In genomic region chr14:73384546-73384912, GRCm38 (mm10) we compare ENCODE assay signal across 8 mouse cellular contexts. TPM values are rescaled to one million over a fixed set of nuclear protein-coding genes. Genes with fewer than 3 reads are reported as not detected.
DNase-seq lines count a peak whose midpoint lies in the region; ATAC-seq and TF ChIP-seq lines count a peak whose summit lies in the region.

No protein-coding gene starts in this region.

- DNase-seq in liver, adult 2 months (ENCODE audit: extremely low read depth, low read depth, low spot score) = peak; percentile 76
- DNase-seq in liver = no peak
- no peak for DNase-seq in ovary, adult 18-20 months (ENCODE audit: low spot score)
- DNase-seq in spleen, adult 18-20 months = no peak

- H3K27ac ChIP-seq in liver, adult 2 months (replicated peaks; ENCODE audit: insufficient read depth, low read depth, low read length) = peak overlapping the region; percentile 98
- peak overlapping the region; percentile 96 to 99 for H3K27ac ChIP-seq in heart, embryonic 14.5 days (replicated peaks in 1 of 2; ENCODE audit: control insufficient read depth in 1 of 2, insufficient read depth in 1 of 2, low read depth in 2 of 2, low read length in 2 of 2)
- peak overlapping the region; percentile 95 for H3K27ac ChIP-seq in liver, embryonic 15.5 days (replicated peaks)
- peak overlapping the region; percentile 97 for H3K27ac ChIP-seq in neural tube, embryonic 15.5 days (replicated peaks)

- ATAC-seq in activated CD4-positive, CD25-positive, alpha-beta regulatory T cell, adult 4 months = peak; percentile 61
- no peak for ATAC-seq in heart, embryonic 14.5 days (ENCODE audit: insufficient number of reproducible peaks, insufficient read depth, low FRiP score, low read depth)
- ATAC-seq in liver, embryonic 15.5 days (ENCODE audit: insufficient read depth) = peak; percentile 40
- peak; percentile 60; the same call in 1 of the 2 replicates for ATAC-seq in neural tube, embryonic 15.5 days (ENCODE audit: low FRiP score)

- peaks cover 12% of the 10 kb centered on the region for H3K36me3 ChIP-seq in liver, adult 2 months (ENCODE audit: control insufficient read depth, insufficient read depth, low read length)
- peaks cover 12% of the 10 kb centered on the region for H3K36me3 ChIP-seq in heart, embryonic 14.5 days (ENCODE audit: control insufficient read depth, insufficient read depth, low read length)
- peaks cover 12% of the 10 kb centered on the region for H3K36me3 ChIP-seq in liver, embryonic 15.5 days (replicated peaks)
- no peaks in the 10 kb centered on the region for H3K36me3 ChIP-seq in neural tube, embryonic 15.5 days

- under 1% methylated on average over 13 of the region's 13 CpGs for WGBS in liver, adult 2 months
- under 1% methylated on average over 13 of the region's 13 CpGs for WGBS in heart, embryonic 14.5 days
- 0% methylated on average over 13 of the region's 13 CpGs for WGBS in liver, embryonic 15.5 days (ENCODE audit: insufficient replicate concordance)
- under 1% methylated on average over 13 of the region's 13 CpGs for WGBS in neural tube, embryonic 15.5 days

- peaks cover 33% of the 10 kb centered on the region for H3K4me1 ChIP-seq in liver, adult 2 months (ENCODE audit: control insufficient read depth, insufficient read depth, low read length)
- H3K4me1 ChIP-seq in heart, embryonic 14.5 days (ENCODE audit: control insufficient read depth in 2 of 2, insufficient read depth in 2 of 2, low read length in 2 of 2) = peaks cover 14 to 64% of the 10 kb centered on the region in 2 experiments
- H3K4me1 ChIP-seq in liver, embryonic 15.5 days (replicated peaks) = peaks cover 69% of the 10 kb centered on the region
- H3K4me1 ChIP-seq in neural tube, embryonic 15.5 days = peaks cover 38% of the 10 kb centered on the region

- H3K9me3 ChIP-seq in heart, embryonic 14.5 days (ENCODE audit: control insufficient read depth, low read length) = no peaks in the 10 kb centered on the region
- H3K9me3 ChIP-seq in liver, embryonic 15.5 days (replicated peaks) = no peaks in the 10 kb centered on the region
- H3K9me3 ChIP-seq in neural tube, embryonic 15.5 days (replicated peaks) = no peaks in the 10 kb centered on the region

- H3K4me2 ChIP-seq in heart, embryonic 14.5 days (ENCODE audit: low read length) = peak overlapping the region; percentile 69
- H3K4me2 ChIP-seq in liver, embryonic 15.5 days = peak overlapping the region; percentile 76
- H3K4me2 ChIP-seq in neural tube, embryonic 15.5 days = peak overlapping the region; percentile 63

- peaks cover 24% of the 10 kb centered on the region for H3K79me2 ChIP-seq in liver, adult 2 months (ENCODE audit: control insufficient read depth, insufficient read depth, low read length)

- TF ChIP-seq CTCF in liver, adult 2 months (IDR thresholded peaks at IDR 0.05; ENCODE audit: low read depth, low read length) = no peak

- peak overlapping the region; percentile 97 for H3K4me3 ChIP-seq in liver, adult 2 months (ENCODE audit: insufficient read depth, low read depth, low read length)
- peak overlapping the region; percentile 77 to 99 for H3K4me3 ChIP-seq in heart, embryonic 14.5 days (ENCODE audit: control insufficient read depth in 1 of 2, insufficient read depth in 1 of 2, low read depth in 1 of 2, low read length in 2 of 2)
- peak overlapping the region; percentile 95 for H3K4me3 ChIP-seq in liver, embryonic 15.5 days (replicated peaks)
- peak overlapping the region; percentile 99 for H3K4me3 ChIP-seq in neural tube, embryonic 15.5 days (replicated peaks)

- TF ChIP-seq POLR2A in liver, adult 2 months (IDR thresholded peaks at IDR 0.05; ENCODE audit: extremely low read depth, insufficient read depth, low read length) = no peak

- peak overlapping the region; percentile 99 for H3K9ac ChIP-seq in liver, adult 2 months (ENCODE audit: low read depth, low read length)
- H3K9ac ChIP-seq in heart, embryonic 14.5 days (ENCODE audit: low read length) = peak overlapping the region; percentile 100
- peak overlapping the region; percentile 99 for H3K9ac ChIP-seq in liver, embryonic 15.5 days
- H3K9ac ChIP-seq in neural tube, embryonic 15.5 days (replicated peaks) = peak overlapping the region; percentile 100

- no peaks in the 10 kb centered on the region for H3K27me3 ChIP-seq in liver, adult 2 months (ENCODE audit: control insufficient read depth, insufficient read depth, low read length)
- H3K27me3 ChIP-seq in heart, embryonic 14.5 days (ENCODE audit: control insufficient read depth, insufficient read depth, low read length) = no peaks in the 10 kb centered on the region
- no peaks in the 10 kb centered on the region for H3K27me3 ChIP-seq in liver, embryonic 15.5 days
- H3K27me3 ChIP-seq in neural tube, embryonic 15.5 days (replicated peaks) = no peaks in the 10 kb centered on the region

RNA-seq across cellular contexts. Expression of gene Itm2b, which starts 0.6 kb away (rescaled TPM):
- total RNA-seq in liver, adult 2 months (2014; rRNA removed) = 967 and 981 TPM in 2 replicates
- polyA plus RNA-seq in liver, adult 2 months (2012; rRNA removed) = 1,187 and 1,239 TPM in 2 replicates
- 1,000 to 10,000 TPM in 1 of 2 experiments, 100 to 1,000 TPM in 1; 963 to 1,015 TPM for polyA plus RNA-seq in activated CD4-positive, CD25-positive, alpha-beta regulatory T cell, adult 4 months (2017; shearing (Covaris generic))
- polyA plus RNA-seq in heart, embryonic 14.5 days (2014; fragmentation: Nextera tagmentation; extraction: Ambion mirVana) = 843 and 883 TPM in 2 replicates
- polyA plus RNA-seq in liver, embryonic 15.5 days (2015; fragmentation: Nextera tagmentation; extraction: Ambion mirVana) = 524 and 538 TPM in 2 replicates
- polyA plus RNA-seq in neural tube, embryonic 15.5 days (2015; fragmentation: Nextera tagmentation; extraction: Ambion mirVana) = 763 and 813 TPM in 2 replicates

RNA-seq across cellular contexts. Expression of gene Rb1, which starts 58.9 kb away (rescaled TPM):
- 7.0 and 7.2 TPM in 2 replicates for total RNA-seq in liver, adult 2 months (2014; rRNA removed)
- 1.1 and 1.2 TPM in 2 replicates for polyA plus RNA-seq in liver, adult 2 months (2012; rRNA removed)
- 10 to 100 TPM; 12.1 to 92.0 TPM for polyA plus RNA-seq in activated CD4-positive, CD25-positive, alpha-beta regulatory T cell, adult 4 months (2017; shearing (Covaris generic))
- 17.7 and 22.9 TPM in 2 replicates for polyA plus RNA-seq in heart, embryonic 14.5 days (2014; fragmentation: Nextera tagmentation; extraction: Ambion mirVana)
- polyA plus RNA-seq in liver, embryonic 15.5 days (2015; fragmentation: Nextera tagmentation; extraction: Ambion mirVana) = 21.4 and 23.4 TPM in 2 replicates
- 20.3 and 25.4 TPM in 2 replicates for polyA plus RNA-seq in neural tube, embryonic 15.5 days (2015; fragmentation: Nextera tagmentation; extraction: Ambion mirVana)
